Mouse (Mus musculus) layer of hippocampus, postnatal 14 days (tissue): ENCODE measurements at regions not wholly inside any gene's neighbourhood (a gene's known extent, or its start where the extent isn't known, plus 50 kb on each side); places are given as distances from the start of the nearest gene placed in this dataset.
A peak's percentile ranks its signal among the peaks of the same experiment; 100 is the strongest.

Experiments
- DNase-seq, 2 experiments: peaks; one replicate each; pipeline ENCODE4 v3.0.0; 2021 to 2022; ENCODE audit warnings: low spot score in 2 of 2, mixed read lengths in 1 of 2

DNA sequence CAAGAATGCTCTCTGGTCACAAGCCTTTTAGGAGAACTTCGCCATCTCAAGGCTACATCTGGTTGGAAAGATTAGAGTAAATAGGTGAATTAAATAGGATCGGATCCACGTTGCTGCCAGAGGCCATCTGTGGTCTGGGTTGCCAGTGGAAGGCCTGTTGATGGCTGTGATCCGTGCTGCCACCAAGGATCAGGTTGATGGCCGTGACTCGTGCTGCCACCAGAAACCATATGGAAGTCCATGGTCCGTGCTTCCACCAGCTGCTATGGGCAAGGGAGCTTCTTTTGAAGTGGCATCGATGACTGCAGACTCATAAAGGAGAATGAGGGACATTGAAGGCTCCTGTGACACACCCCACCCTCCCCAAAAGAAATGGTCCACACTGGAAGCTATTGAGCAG, 79.6 kb downstream of the Atp1a1 start:
- no peak for DNase-seq

GRCm38 (mm10) chr3:101524444-101524843, 80.0 kb downstream of the Atp1a1 start:
- no peak for DNase-seq

DNA sequence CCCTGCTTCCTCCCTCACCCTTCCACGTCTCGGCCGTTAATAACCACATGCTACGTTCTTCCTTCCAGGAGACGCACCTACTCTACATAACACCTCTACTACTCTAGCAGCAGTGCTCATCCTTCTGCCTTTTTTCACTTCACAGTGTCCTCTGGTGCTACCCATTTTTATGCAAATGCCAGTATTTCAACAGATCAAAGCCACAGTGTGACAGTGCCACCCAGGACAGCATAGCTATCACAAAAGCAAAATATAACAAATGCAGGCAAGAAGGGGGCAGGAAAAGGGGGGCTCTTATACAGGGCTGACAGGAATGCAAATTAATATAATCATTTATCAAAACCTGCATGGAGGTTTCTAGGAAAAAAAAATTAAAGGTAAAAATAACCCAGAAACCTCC, 81.2 kb downstream of the Atp1a1 start:
- DNase-seq = no peak

DNA sequence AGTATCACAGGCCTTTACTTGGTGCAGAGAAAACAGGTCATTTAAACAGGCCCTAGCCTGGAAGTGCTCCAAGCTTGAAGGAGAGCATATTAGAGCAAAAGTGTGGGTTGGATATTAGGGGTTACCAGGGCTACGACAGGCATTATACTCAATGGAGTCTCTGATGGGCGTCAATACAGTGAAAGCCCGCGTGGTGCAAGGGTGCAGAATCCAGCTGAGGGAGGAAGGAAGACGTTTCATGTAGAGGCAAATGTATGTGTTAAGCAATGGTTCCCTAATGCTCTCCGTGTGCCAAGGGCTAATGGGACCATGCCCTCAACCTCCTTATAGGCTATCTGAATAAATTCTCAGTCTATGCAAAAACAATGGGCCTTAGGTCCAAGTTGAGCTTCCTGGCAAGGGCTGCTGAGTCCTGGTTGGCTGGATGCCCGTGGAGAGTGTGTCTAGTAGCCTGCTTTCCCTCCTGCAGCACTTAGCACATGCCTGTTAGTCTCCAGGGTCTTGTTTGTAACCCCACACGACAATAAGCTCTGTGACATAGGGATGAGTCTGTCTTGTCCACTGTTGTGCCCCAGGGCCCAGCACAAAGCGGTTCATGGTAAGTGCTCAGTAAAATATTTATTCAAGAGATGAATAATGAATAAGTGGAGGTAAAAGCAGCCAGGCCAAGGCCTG, 82.1 kb downstream of the Atp1a1 start:
- DNase-seq = peak in 1 of 2 experiments; percentile 23

- DNase-seq = no peak
These were observed 83.3 kb downstream of the Atp1a1 start for GRCm38 (mm10) chr3:101521155-101521554.

GRCm38 (mm10) chr3:101520115-101520514, 84.4 kb downstream of the Atp1a1 start:
- DNase-seq = no peak

GRCm38 (mm10) chr3:101519551-101519950, 84.9 kb downstream of the Atp1a1 start:
- no peak for DNase-seq

- no peak for DNase-seq
These were observed 85.7 kb downstream of the Atp1a1 start for GRCm38 (mm10) chr3:101518810-101519209.

DNA sequence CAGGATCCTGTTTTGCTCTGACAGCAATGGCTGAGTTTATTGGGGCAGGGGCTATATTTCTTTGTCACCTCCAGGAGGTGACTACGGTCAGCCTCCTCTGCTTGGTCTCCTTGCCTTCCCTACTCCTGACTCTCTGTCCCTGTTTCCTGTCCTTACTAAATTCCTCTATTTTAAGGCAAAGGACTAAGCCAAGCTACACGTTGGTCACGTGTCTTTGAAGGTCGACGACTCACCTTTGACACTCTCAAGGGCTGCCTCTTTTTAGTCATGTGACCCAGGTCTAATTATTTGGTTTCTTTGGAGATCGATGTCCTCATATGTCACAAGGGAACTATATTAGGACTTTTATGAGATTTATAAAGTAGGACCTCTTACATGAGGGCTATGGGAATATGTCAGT, 86.9 kb downstream of the Atp1a1 start:
- no peak for DNase-seq

- DNase-seq = no peak
These were observed 87.5 kb downstream of the Atp1a1 start for GRCm38 (mm10) chr3:101516781-101517499.

- no peak for DNase-seq
These were observed 88.9 kb downstream of the Atp1a1 start for GRCm38 (mm10) chr3:101515566-101515965.

DNA sequence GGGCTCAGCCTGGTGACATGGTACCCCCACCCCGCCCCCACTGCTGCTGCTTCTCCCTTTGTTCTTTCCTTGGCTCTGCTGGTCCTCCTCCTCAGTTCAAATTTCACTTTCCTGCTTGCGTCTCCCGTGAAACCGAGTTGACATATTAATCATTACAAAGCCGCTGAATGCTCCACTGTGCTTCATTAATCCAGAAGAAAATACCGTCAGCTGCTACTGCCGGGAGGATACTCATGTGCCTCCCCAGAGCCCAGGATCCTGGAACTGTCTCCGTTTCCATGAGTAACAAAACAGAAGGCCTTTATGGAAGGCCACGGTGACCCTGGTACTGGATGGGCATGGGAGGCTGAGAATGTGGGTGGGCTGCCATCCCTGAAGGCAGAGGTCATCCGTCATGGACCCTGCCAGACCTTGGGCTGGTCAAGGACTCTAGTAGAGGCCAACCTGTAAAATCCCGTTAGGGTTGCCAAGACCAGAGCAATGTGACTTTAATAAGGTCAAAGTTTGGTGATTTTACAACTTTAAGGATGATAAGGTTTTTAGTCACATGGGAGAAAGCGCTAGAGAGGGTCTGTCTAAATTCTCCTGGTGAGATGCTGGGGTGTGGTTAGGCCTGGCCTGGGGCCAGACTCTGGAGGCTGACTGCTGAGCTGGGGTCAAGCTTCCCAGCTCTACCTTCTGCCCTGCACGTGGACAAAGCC, 90.7 kb downstream of the Atp1a1 start:
- no peak for DNase-seq
